Mouse (Mus musculus) cerebral cortex, adult 2 months (tissue): ENCODE measurements around the gene Gm6793.

Experiments used
- WGBS: fragments of 180-500 bp; shearing (Covaris S2); methylation state at CpG from one replicate; pipeline ENCODE4 v1.1.7; 2018; 5-methylcytosine and 5-hydroxymethylcytosine counted together

The Gm6793 gene

GRCm38 (mm10) chr8:111978147-111978546 lies 36.7 kb downstream of the Gm6793 start:
- 85% methylated on average over 10 of the region's 10 CpGs for WGBS

- WGBS: 89% methylated on average over 2 of the region's 2 CpGs
Measured at GRCm38 (mm10) chr8:111976326-111976725, 38.5 kb downstream of the Gm6793 start.

DNA sequence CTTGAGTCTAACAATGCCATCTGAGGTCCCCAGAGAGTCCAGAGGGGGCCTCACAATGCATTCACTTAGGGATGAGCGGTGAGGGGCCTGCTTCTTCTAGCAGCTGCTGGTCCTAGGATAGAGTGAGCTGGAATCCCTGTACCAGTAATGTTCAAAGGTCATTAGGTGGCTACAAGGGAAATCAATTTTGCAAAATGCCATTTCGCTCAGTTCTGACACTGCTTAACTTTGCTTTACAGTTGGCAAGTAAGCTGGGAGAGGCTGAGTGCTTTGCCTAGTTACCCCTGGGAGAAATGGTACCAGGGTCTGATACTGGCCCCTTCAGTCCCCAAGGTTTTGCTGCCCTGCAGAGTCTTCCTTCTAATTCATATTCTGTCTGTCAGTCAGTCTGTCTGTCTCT lies 39.1 kb downstream of the Gm6793 start:
- 91% methylated on average over 2 of the region's 2 CpGs for WGBS

GRCm38 (mm10) chr8:111974138-111974537 lies 40.7 kb downstream of the Gm6793 start:
- 96% methylated on average over 12 of the region's 12 CpGs for WGBS

- WGBS: 56% methylated on average over 5 of the region's 5 CpGs
Measured at GRCm38 (mm10) chr8:111968991-111969390, 45.8 kb downstream of the Gm6793 start.

GRCm38 (mm10) chr8:111968541-111968940 lies 46.3 kb downstream of the Gm6793 start:
- WGBS: 87% methylated on average over 10 of the region's 10 CpGs

- WGBS: 80% methylated on average over 5 of the region's 5 CpGs
Measured at GRCm38 (mm10) chr8:111967246-111967870, 47.5 kb downstream of the Gm6793 start.

- 51% methylated on average over 7 of the region's 7 CpGs for WGBS
Measured at GRCm38 (mm10) chr8:111964849-111965561, 49.8 kb downstream of the Gm6793 start.

DNA sequence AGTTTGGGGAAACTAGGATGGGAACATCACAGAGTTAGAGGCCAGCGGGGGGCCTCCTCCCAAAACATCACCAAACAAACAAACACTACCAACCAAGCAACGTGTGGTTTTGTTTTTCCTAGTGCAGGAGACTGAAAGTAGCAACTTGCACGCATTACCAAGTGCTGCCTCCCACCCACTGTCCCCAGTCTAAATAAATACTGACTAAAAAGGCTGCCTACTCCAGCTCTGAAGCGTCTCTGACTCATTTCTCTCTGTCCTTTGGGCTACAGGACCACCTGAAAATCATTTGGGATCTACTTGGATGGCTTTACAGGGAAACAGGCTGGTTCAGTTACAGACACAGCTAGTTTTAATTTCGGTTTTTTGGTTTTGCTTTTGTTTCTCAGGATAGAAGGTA lies 50.5 kb downstream of the Gm6793 start:
- WGBS: 39% methylated on average over 5 of the region's 5 CpGs

- 85% methylated on average over 4 of the region's 4 CpGs for WGBS
Measured at GRCm38 (mm10) chr8:111963546-111963945, 51.3 kb downstream of the Gm6793 start.
